Mouse (Mus musculus) spleen, postnatal 4 days (tissue): ENCODE results near the gene Sntg2.

Source experiments
- DNase-seq, 2 experiments: peaks; one replicate each; pipeline ENCODE4 v3.0.0; 2022; ENCODE audit warnings: low spot score in 2 of 2

The Sntg2 gene

GRCm38 (mm10) chr12:30283741-30284140 lies 89.4 kb downstream of the Sntg2 start:
- no peak for DNase-seq

GRCm38 (mm10) chr12:30272242-30272985 lies 100.8 kb downstream of the Sntg2 start:
- DNase-seq = no peak

GRCm38 (mm10) chr12:30264206-30264605 lies 109.0 kb downstream of the Sntg2 start:
- no peak for DNase-seq

GRCm38 (mm10) chr12:30261187-30261586 lies 112.0 kb downstream of the Sntg2 start:
- DNase-seq = no peak

GRCm38 (mm10) chr12:30258641-30259040 lies 114.5 kb downstream of the Sntg2 start:
- no peak for DNase-seq

- DNase-seq = no peak
These were observed 115.5 kb downstream of the Sntg2 start for GRCm38 (mm10) chr12:30257664-30258063.

GRCm38 (mm10) chr12:30256207-30256606 lies 117.0 kb downstream of the Sntg2 start:
- DNase-seq = no peak

- no peak for DNase-seq
These were observed 118.6 kb downstream of the Sntg2 start for GRCm38 (mm10) chr12:30254581-30254980.

- DNase-seq = no peak
These were observed 120.8 kb downstream of the Sntg2 start for GRCm38 (mm10) chr12:30252381-30252780.

GRCm38 (mm10) chr12:30251283-30251829 lies 121.8 kb downstream of the Sntg2 start:
- DNase-seq = no peak

- no peak for DNase-seq
These were observed 124.1 kb downstream of the Sntg2 start for GRCm38 (mm10) chr12:30249068-30249467.

- no peak for DNase-seq
These were observed 126.8 kb downstream of the Sntg2 start for GRCm38 (mm10) chr12:30246286-30246945.

GRCm38 (mm10) chr12:30244194-30244593 lies 129.0 kb downstream of the Sntg2 start:
- no peak for DNase-seq

- DNase-seq = no peak
These were observed 132.3 kb downstream of the Sntg2 start for GRCm38 (mm10) chr12:30240891-30241290.

GRCm38 (mm10) chr12:30234940-30235339 lies 138.2 kb downstream of the Sntg2 start:
- DNase-seq = no peak

GRCm38 (mm10) chr12:30228004-30228403 lies 145.2 kb downstream of the Sntg2 start:
- DNase-seq = no peak

- no peak for DNase-seq
These were observed 146.9 kb downstream of the Sntg2 start for GRCm38 (mm10) chr12:30226247-30226646.

- no peak for DNase-seq
These were observed 156.3 kb downstream of the Sntg2 start for GRCm38 (mm10) chr12:30216762-30217441.

- DNase-seq = no peak
These were observed 158.4 kb downstream of the Sntg2 start for GRCm38 (mm10) chr12:30214761-30215160.

GRCm38 (mm10) chr12:30210388-30210787 lies 162.8 kb downstream of the Sntg2 start:
- DNase-seq = no peak

GRCm38 (mm10) chr12:30208527-30208926 lies 164.6 kb downstream of the Sntg2 start:
- no peak for DNase-seq

GRCm38 (mm10) chr12:30208087-30208486 lies 165.1 kb downstream of the Sntg2 start:
- no peak for DNase-seq
